Mouse (Mus musculus): ENCODE results near the gene Erc1.
"Not testable (repeated sequence)": the region's sequence is repeated elsewhere in the genome, so short reads cannot be mapped to it uniquely, and the experiment has no call there.

Gene Erc1

DNA sequence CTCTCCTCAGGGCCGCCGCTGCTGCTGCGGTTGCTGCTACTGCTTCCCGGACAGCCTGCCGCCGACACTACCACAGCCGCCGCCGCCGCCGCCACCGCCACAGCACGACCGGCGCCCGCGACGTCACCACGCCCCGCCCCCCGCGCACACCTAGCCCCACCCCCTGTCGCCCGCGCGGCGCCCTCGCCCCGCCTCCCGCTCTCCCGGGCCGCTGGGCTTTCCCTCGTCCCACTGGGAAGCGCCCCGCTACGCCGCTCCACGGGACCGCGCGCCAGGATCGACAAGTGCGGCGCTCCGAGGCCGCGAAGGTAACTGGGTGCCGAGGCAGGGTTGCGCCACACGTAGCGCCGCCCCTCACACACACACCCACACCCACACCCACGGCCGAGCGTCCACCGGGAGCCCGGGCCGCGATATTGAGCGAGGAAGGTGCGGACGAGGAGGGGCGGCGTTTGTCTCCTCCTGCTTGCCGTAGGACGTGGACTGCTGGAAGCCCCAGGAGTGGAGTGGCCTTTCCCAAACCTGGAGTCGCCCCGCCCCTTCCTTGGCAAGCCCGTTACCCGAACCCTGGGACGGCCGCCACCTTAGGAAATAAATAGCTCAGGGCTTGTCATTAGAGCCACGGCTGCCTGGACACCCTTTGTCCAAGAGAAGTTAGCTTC lies at the start of gene Erc1:
Erc1 (minus strand) TSS at position 134 of the 662 bp plus-strand sequence.
- peak; percentile 99 for DNase-seq

DNA sequence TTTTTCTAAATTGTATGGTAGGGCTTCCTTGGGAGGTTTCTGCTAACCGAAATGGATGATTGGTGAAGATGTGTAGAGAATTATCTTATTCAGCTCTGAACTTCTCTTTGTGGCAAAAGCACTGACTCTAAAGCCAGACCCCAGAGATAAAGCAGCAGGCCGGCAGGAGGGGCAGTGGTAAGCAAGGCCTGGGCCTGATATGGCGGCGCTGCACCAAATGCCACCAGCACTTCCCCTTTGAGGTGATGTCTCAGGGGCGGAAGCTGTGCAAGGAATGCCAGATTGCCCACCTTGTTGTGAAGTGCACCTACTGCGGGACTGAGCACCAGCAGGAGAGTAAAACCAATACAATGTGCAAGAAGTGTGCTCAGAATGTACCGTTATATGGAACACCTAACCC lies 44.7 kb upstream of the Erc1 start:
- DNase-seq, result no peak

DNA sequence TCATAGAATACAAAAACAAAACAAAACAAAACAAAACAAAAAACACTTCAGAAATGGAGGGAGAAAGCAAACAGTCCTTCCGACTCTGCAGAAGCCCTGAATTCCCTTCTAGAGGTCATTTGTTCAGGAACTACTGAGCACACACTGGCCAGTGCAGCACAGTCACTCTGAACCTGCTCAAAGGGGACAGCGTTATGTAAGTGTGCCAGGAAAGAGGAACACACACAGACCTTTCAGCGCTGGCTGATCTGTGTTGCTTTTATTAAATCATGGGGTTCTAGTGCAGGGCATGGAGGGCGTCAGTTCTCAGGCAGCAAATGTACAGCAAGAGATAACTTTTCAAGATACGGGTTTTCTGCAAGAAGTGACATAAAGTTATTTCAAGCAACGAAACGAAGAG lies 35.2 kb upstream of the Erc1 start:
- no peak for DNase-seq

DNA sequence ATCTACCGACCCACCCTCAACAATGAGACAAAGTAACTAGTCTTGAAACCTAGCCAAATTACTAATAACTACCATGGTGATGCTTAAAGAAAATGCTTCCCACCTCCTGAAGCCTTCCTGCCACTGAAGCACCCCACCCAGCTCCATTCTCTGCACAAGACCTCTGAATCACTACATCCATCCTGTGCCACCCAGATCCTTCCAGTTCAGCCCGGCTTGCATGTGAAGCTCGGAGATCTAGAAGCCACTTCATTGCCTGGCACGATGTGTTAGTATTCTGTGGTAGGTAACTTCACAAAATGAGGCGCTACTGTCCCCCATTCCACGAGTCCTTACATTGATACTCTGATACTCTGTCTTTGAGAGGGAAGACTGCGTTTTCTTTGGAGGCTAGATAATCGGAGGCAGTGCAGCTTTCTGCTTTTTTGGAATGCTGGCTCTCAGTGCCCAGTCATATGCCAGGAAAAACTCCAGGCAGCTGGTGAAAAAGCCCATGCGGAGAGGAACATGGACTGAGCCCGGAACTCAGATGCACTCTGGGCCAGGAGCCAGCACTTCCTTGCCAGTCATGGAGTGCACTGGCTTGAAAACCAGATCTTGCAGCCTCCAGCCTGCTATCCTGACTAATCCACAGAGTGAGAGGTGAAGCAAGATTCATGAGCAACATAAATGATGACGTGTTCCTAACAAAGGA lies 16.5 kb upstream of the Erc1 start:
- peak; percentile 50 to 60 for DNase-seq

DNA sequence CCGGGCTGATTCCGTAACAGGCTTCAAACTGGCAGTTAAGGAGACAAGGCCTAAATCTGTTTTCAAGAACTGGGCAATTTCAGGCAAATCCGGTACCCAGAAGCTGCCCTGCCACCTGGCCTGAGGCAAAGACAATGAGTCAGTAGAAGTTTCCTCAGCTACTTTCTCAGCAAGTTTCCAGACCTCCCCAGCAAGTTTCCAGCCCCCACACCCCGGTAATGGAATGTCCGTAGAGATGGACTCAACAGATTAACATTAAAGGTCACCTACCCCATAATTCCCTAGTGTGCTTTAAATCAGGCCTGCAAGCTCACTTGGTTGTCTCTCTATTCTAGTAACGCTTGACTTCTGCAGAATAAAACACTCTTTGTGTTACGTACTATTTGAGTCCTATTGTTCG lies 13.6 kb upstream of the Erc1 start:
- peak in 1 of 2 experiments; percentile 8 for DNase-seq

DNA sequence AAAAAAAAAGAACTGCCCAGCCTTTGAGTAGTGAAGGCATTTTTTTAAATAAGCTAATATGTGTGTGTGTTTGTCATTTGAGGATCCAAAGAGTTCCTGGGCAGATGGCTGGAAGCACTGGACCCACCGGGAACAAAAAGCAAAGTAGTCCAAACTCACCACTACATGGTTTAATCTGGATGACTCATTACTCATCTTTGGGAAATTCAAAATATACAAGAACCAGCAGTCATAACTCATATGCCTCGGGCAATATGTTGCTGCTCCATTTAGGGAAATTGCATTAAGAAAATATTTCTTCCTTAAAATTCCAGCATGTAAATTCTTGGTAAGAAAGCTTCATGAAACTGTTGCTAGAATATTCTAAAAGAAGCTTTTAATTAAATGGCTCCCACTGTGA lies 12.3 kb upstream of the Erc1 start:
- DNase-seq, result no peak

DNA sequence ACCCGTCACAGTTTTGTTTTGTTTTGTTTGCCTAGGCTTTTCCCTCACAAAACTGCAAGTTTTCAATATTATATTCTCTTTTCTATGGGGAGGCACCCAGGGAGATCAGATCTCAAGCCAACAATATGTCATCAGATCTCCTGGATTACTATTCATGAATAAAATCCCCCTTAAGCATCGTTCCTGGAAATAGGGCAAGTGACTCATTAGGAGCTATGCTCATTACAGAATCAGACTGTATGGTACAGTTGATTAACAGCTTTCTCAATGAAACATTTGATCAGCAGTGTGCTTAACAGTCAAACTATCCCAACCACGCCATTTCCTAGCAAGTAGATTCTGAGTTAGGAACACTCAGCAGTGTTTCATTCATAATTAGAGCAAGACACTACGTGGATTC lies 7.5 kb upstream of the Erc1 start:
- DNase-seq, result no peak

DNA sequence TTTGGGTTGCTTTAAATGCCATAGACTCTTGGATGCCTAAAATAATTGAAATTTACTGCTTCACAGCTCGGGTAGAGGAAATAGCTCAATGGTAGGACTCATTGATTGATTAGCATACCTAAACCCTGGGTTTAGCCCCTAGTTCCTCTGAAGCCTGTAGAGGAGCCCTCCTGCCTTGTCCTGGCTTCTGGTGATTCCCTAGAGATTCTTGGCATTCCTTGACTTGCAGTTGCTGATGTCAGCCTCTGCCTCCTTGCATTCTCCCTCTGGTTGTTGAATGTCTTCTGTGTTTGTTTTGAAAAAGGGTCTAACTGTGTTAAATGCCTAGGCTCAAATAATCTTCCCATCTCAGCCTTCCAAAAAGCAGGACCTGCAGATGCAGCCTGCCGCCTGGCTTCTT lies 6.2 kb upstream of the Erc1 start:
- DNase-seq, result peak in 1 of 2 experiments; percentile 19

DNA sequence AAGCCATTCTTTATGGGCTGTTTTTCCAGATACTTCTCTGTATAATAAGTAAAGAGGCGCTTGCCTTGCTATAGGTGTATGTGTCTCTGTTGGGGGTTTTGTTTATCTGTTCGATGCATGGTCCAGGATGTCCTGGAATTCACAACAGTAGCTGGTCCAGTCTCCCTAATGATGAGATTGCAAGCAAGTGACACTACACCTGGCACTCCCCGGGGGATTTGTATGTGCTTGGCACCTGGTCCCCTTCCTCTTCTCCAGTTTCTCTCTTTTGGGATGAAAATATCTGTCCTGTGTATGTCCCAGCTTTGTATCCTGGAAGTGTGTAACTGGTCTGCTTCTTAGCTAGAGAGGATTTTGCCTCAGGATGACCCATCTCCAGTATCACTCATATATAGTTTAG lies 1.9 kb upstream of the Erc1 start:
- DNase-seq, result no peak

DNA sequence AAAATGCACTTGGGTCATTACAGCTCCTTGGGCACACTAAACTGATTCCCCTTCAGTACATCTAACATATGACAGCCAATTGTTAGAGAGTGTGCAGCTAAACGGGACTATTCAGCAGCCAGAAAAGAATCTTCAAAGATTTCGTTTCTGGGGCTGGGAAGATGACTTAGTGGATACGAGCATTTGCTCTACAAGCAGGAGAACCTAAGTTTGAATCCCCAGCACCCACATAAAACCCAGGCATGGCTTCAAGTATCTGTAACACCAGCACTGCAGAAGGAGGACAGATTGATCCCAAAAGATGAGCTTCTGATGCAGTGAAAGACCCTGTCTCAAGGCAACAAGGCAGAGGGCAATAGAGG lies 1.4 kb upstream of the Erc1 start:
- no peak for DNase-seq

DNA sequence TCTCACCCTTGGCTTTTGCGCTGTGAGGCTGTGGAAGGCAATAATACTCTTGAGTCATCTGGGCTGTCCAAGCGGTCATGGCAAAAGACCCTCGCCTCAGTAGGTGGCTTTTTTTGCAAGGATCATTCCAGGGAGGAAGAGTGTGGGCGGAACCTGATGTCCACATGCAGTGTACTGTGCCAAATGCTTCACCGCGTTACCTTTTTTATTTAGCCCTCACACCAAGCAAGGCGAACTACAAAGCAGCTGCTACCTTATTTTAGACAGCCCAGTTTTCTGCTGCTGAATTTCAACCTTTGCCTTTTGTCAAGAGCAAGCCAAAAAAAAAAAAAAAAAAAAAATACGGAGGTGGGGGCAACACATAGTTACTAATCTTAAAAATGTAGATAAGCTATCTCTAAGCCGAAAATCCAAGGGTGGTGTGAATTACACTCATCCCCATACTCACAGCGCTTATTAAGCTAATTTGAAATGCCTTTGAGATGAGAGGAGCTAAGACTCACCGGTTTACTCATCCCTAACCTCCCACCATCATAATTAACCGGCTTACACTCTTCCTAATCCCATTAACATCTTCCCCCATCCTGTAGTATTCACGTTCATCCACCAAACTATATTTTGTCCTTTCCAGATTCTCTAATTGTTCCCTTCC lies 855 bp upstream of the Erc1 start:
- no peak for DNase-seq

DNA sequence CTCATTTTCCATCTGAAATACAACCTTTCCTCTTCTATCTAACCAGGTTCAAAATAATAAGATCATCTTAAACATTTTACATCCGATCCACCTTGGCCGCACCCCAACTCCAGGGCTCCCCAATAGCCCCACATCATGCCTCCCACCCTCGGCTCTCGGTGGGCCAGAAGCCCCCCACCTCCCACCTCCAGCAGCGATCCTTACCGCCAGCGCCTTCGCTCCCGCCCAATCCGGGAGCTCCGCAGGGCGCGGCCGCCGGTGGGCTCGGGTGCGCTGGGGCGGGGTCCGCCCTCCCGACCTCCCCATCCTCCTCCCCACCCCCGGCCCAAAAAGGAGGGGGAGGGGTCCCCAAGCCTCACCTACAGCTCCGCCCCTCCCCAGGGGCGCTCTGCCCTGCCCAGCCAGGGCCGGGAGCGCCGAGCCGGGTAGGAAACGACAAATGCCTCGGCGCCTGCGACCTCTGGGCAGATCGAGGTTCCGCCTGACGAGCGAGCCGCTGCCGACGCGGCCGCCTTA lies 391 bp downstream of the Erc1 start:
- no peak for DNase-seq

DNA sequence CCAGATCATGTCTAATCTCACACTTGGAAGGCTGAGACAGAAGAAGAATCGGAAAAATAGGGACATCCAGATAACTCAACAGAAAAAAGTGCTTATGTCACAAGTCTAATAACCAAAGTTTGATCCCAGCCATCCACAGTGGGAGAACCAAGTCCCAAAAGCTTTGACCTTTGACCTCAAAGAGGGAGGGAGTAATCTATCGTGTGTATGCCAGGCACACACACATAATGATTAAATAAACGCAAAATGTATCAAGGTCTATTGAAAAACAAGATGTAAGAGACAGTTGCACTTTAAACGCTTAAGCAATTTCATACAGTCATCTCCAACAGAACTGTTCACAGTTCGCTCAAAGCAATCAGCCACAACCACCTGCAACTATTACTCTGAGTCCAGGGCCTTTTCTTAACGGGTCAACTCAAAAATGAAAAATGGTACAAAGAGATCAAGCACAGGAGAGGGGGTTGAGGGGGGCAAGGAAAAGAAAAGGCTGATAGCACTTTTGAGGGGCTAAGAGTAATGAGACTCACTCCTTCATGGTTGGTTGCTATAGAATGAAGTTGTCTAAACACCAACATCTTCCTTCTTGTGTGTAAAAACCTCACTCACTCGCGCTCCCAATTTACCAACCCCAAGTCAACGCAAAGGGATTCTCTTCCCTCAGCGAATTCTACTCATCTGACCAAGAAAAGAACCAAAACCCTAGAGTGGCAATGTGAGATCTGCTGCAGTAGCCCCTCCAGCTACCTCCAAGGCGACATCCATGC lies 1.0 kb downstream of the Erc1 start:
- DNase-seq, result peak in 1 of 2 experiments; percentile 7

DNA sequence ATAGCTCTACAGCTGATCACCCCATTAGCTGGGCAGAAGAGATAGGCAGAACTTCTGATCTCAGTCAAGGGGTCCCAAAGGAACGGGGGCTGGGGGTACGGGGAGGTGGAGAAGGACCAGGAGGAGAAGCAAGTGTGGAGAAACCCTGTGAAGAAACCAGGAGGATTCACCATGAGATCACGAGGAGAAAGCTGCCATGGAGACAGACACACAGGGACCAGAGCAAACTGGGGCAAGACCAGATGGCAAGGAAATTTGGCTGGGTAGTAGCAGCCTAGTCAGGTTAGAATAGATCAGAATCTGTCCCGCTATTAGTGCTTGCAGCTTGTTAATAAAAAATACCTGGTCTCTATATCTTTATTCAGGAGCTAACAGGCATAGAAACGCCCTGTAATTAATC lies 18.0 kb downstream of the Erc1 start:
- DNase-seq, result no peak

DNA sequence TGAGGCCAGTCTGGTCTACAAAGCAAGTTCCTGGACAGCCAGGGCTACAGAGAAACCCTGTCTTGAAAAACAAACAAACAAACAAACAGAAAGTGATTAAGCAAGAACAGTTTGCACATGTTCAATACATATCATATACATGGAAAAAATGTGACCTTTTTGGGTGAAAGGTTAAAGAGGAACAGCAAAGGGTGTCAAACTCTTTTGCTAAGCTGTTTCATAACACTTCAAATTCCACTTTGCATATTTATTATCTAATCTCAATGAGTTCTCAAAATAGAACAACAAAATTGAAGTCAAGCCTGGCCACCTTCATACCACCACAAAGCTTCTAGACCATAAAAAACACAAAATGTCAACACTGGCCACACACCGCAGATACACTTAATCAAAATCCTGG lies 19.8 kb downstream of the Erc1 start:
- DNase-seq, result no peak

DNA sequence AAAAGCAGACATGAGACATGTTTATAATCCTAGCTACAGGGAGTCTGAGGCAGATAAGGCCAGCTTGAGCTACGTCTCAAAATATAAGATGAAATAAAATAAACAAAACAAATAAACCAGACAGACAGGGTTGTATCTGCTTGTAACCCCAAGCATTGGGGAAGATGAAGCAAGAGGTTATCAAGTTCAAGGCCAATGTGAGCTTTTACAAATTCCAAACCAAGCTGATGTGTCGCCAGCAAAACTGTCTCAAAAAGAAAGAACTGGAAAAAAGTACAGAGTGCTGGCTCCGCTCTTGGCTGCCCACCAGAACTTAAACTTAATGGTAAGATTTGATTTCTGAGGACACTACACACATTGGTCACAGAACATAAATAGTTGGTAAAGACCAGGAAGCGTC lies 21.3 kb downstream of the Erc1 start:
- no peak for DNase-seq

DNA sequence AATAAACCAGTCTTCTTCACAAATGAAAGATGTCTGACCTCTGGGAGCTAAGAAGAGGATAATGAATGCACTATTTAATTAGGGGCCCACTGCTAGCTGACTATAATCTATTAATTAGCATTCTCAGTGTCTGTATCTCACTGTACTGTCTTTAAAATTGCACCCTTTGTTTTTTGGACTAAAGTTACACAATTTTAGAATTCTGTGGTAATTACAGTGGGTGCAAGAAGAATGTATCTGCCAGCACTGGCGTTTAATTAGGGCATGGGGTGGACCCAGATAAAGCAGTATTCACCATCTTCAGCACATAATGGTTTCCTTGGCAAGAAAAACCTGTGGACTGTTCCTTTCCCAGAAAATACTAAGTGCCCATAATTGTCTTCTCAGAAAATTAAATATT lies 25.8 kb downstream of the Erc1 start:
- DNase-seq, result no peak

DNA sequence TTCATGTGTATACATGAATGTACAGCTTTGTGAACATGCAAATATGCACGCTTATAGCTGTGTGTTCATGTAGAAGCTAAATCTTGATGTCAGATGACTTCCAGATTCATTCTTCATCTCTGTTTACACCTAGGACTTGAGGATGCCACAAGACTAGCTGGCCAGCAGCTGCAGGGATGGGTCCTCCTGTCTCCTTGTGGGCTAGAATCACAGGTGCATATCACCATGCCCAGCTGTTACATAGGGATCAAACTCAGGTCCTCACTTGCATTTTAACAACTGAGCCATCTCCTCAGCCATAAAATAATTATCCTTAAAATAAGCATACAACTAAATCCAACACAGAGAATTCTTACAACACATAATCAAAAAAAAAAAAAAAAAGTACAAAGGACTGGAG lies 26.8 kb downstream of the Erc1 start:
- no peak for DNase-seq

DNA sequence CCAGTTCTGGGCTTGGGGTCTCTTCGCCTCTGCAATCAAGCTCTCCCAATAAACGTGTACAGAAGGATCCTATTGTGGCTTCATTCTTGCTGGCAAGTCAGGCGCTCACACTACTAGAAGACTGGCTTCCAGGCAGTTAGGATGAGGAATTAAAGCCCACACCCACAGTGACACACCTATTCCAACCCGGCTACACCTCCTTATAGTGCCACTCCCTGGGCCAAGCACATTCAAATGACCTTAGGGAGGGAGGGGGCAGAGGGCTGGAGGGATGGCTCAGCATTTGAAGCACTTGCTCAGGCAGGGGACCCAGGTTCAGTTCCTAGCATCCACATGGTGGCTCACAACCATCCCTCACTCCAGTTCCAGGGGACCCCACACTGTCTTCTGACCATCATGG lies 29.4 kb downstream of the Erc1 start:
- no peak for DNase-seq

DNA sequence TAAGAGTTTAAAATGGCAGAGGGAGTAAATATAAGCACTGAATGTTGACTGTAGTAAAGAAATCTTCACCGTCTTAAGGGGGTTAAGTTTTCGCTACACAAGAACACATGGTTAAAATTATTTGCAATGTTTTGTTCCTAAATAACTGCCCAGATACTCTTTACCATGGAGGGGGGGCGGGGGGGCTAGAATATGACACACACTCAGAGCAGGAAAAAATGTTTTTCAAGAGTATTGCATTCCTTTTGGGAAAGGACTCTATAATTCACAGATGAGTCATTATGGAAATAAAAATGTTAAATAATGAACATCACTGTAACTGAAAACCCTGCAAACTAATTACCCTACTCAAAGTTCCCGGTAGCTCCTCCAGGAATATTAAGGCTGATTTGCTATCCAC lies 32.5 kb downstream of the Erc1 start:
- DNase-seq, result no peak

DNA sequence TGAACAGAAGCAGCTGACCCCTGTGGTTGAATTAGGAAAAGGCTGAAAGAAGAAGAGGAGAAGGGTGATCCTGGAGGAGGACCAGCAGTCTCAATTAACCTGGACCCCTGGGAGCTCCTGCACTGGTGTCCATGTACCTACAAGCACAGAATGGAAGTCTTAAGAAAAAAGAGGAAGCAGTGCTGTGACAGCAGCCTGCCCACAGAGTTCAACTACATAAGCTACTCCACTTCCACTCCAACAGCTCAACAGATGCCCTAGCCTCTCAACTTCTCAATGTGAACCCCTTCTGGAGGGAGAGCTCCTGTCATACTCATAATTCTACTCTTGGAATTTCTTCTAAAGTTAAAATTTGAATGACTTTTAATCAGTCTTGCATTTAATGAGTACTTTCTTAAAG lies 34.9 kb downstream of the Erc1 start:
- DNase-seq, result not testable (repeated sequence)

DNA sequence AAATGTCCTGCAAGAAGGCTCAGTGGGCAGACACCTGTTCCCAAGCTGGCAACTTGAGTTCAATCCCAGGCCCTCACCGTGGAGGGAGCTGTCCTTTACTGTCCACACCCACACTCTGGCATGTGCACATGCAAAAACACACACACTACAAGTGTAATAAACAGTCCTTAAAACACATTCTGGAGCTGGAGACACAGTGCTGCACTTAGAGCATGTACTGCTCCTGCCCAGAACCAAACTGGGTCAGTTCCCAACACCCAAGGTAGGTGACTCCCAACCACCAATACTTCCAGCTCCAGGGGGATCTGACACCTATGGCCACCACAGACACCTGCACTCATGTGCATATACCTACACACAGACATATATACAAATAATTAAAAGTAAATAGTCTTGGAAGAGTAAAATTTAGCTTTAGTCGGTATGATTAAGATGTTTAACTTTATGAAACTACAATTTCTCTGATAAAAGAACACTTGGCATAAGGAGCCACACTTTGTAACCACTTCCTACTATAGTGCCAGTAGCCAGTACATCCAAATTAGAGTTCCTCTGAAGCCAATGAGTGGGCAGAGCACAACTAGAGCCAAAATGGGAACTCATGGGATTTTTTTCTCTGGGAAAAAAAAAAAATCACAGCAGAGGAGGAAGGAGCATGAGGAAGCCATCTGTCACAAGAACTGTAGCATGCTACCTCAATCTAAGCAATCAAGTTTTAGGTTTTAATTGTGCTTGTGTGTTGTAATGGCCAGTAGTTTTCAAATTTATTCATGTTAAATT lies 39.1 kb downstream of the Erc1 start:
- no peak for DNase-seq

DNA sequence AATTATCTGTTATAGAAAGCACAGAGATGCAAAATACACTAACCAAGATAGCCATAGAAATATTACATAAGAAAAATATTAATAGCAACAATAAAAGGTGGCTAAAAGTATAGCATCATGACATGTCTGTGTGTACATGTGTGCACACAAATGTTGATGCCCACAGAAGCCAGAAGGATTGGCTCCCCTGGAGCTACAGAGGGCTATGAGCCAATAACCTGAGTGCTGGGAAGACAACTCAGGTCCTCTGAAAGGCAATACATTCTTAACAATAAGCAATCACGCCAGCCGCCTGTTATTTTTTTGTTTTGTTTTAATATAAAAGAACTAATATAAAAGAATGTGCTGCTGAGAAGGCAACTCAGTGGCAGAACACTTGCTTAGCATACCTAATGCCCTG lies 44.7 kb downstream of the Erc1 start:
- DNase-seq, result no peak
